Mouse (Mus musculus) megakaryocyte-erythroid progenitor cell, adult 5 weeks (primary cell): ENCODE results near the gene Samt3. TPM values are rescaled to one million over a fixed set of nuclear protein-coding genes. Genes with fewer than 3 reads are reported as not detected.

Source experiments
- polyA plus RNA-seq: library from polyadenylated mRNA; stranded (reverse); fragments of >175 nt; gene quantifications from 2 replicates; pipeline ENCODE4 v1.2.3, GENCODE M21; 2012

Samt3 gene
- not detected in 2 replicates for polyA plus RNA-seq

GRCm38 (mm10) chrX:86043899-86044298 lies at the start of gene Samt3:
Gene Samt3 (plus strand): TSS chrX:86044199.

Other genes starting within 250 kb of the Samt3 start
- gene 5430427O19Rik, start 173.8 kb upstream of the Samt3 start, polyA plus RNA-seq = 0.45 and 0.62 TPM in 2 replicates
- gene Nr0b1, start 147.6 kb downstream of the Samt3 start, polyA plus RNA-seq = not detected in 2 replicates